Mouse (Mus musculus) CH12.LX (cell line): Measurements from ENCODE around the gene Rrp12. TPM values are rescaled to one million over a fixed set of nuclear protein-coding genes. Genes with fewer than 3 reads are reported as not detected.
A peak's percentile ranks its signal among the peaks of the same experiment; 100 is the strongest.

ENCODE experiments used
- DNase-seq: peaks from one replicate; pipeline ENCODE4 v3.0.0-alpha.2; 2013; ENCODE audit errors: extremely low read depth
- H3K27ac ChIP-seq: 2 replicates; pipeline ENCODE4 v1.5.1; 2012; ENCODE audit warnings: low read depth, mild to moderate bottlenecking, control low read depth, moderate library complexity; ENCODE audit not compliant: insufficient read depth
- H3K27me3 ChIP-seq: replicated peaks from 2 replicates; pipeline ENCODE3; 2012; ENCODE audit warnings: inconsistent platforms
- H3K36me3 ChIP-seq, 2 experiments: replicated peaks in 1 of 2; 2 replicates each; pipeline versions ENCODE3 to v1.6.1; 2012; ENCODE audit warnings: inconsistent platforms in 1 of 2, low read length in 1 of 2, mild to moderate bottlenecking in 1 of 2, mixed read lengths in 1 of 2, moderate library complexity in 1 of 2; ENCODE audit not compliant: control insufficient read depth in 1 of 2, insufficient read depth in 1 of 2
- H3K4me1 ChIP-seq, 2 experiments: 2 replicates each; pipeline ENCODE4 v1.6.1; 2012; ENCODE audit warnings: inconsistent platforms in 1 of 2, moderate library complexity in 1 of 2; ENCODE audit not compliant: insufficient read depth in 2 of 2, control insufficient read depth in 1 of 2
- H3K4me2 ChIP-seq: 2 replicates; pipeline ENCODE4 v1.6.1; 2012; ENCODE audit warnings: low read depth, mild to moderate bottlenecking, control low read depth; ENCODE audit not compliant: poor library complexity, insufficient read depth, severe bottlenecking
- H3K4me3 ChIP-seq, 3 experiments: fragments of 150-350 bp in 1 of 3; sonication (generic) in 1 of 3; replicated peaks in 1 of 3; 2 replicates each; pipeline versions ENCODE3 to v1.5.1; 2011 to 2012; ENCODE audit warnings: low read depth in 2 of 3, low read length in 2 of 3, mild to moderate bottlenecking in 2 of 3, moderate library complexity in 2 of 3, control low read depth in 1 of 3, improper control_type of control experiment in 1 of 3, inconsistent platforms in 1 of 3, mixed read lengths in 1 of 3; ENCODE audit not compliant: poor library complexity in 1 of 3
- H3K79me2 ChIP-seq: replicated peaks from 2 replicates; pipeline ENCODE4 v1.6.1; 2012; ENCODE audit warnings: mild to moderate bottlenecking, moderate library complexity; ENCODE audit not compliant: control insufficient read depth, poor library complexity, insufficient read depth, severe bottlenecking; ENCODE audit errors: extremely low read depth
- H3K9ac ChIP-seq: 2 replicates; pipeline ENCODE4 v1.6.1; 2012; ENCODE audit warnings: low read depth, mild to moderate bottlenecking, control low read depth, moderate library complexity; ENCODE audit not compliant: insufficient read depth
- H3K9me3 ChIP-seq: replicated peaks from 2 replicates; pipeline ENCODE3; 2012; ENCODE audit warnings: low read length, inconsistent platforms, mixed read lengths
- BHLHE40 ChIP-seq: IDR thresholded peaks from 2 replicates; pipeline ENCODE4 v1.6.1; 2011; ENCODE audit warnings: mild to moderate bottlenecking, low read depth, low read length, improper control_type of control experiment
- CHD1 ChIP-seq: IDR thresholded peaks from 2 replicates; pipeline ENCODE4 v1.6.1; 2012; ENCODE audit warnings: low read depth, low read length, improper control_type of control experiment, inconsistent platforms
- CTCF ChIP-seq, 2 experiments: IDR thresholded peaks in 1 of 2; conservative IDR thresholded peaks in 1 of 2; 2 replicates each; pipeline ENCODE4 v1.5.1; 2011 to 2012; ENCODE audit warnings: low read depth in 2 of 2, low read length in 2 of 2, improper control_type of control experiment in 1 of 2, inconsistent platforms in 1 of 2, mild to moderate bottlenecking in 1 of 2, moderate library complexity in 1 of 2
- EP300 ChIP-seq: IDR thresholded peaks from 2 replicates; pipeline ENCODE4 v1.6.1; 2011; ENCODE audit warnings: low read length, improper control_type of control experiment
- GABPA ChIP-seq: IDR thresholded peaks from 2 replicates; pipeline ENCODE4 v1.6.1; 2012; ENCODE audit warnings: low read depth, low read length, improper control_type of control experiment, inconsistent platforms; ENCODE audit not compliant: insufficient replicate concordance
- IRF4 ChIP-seq: IDR thresholded peaks from 2 replicates; pipeline ENCODE4 v1.6.1; 2014; ENCODE audit warnings: low read depth, mild to moderate bottlenecking, inconsistent platforms, low read length, improper control_type of control experiment
- JUND ChIP-seq: conservative IDR thresholded peaks from 2 replicates; pipeline ENCODE4 v1.6.1; 2011; ENCODE audit warnings: low read depth, low read length, improper control_type of control experiment
- KAT2A ChIP-seq: IDR thresholded peaks from 2 replicates; pipeline ENCODE4 v1.6.1; 2012; ENCODE audit warnings: low read length, improper control_type of control experiment, inconsistent platforms; ENCODE audit not compliant: insufficient replicate concordance
- MYC ChIP-seq: IDR thresholded peaks from 2 replicates; pipeline ENCODE4 v1.6.1; 2011; ENCODE audit warnings: low read depth, mild to moderate bottlenecking, improper control_type of control experiment, low read length
- NELFE ChIP-seq: IDR thresholded peaks from 2 replicates; pipeline ENCODE4 v1.6.1; 2011; ENCODE audit warnings: low read depth, low read length, improper control_type of control experiment
- PAX5 ChIP-seq: IDR thresholded peaks from 2 replicates; pipeline ENCODE4 v1.6.1; 2012; ENCODE audit warnings: low read length, inconsistent platforms, mixed read lengths
- POLR2AphosphoS2 ChIP-seq: IDR thresholded peaks from 2 replicates; pipeline ENCODE4 v1.6.1; 2011; ENCODE audit warnings: low read depth, low read length, improper control_type of control experiment
- RAD21 ChIP-seq: IDR thresholded peaks from 2 replicates; pipeline ENCODE4 v1.6.1; 2011; ENCODE audit warnings: low read depth, mild to moderate bottlenecking, low read length, improper control_type of control experiment, moderate library complexity
- RCOR1 ChIP-seq: conservative IDR thresholded peaks from 2 replicates; pipeline ENCODE4 v1.6.1; 2012; ENCODE audit warnings: low read depth, mild to moderate bottlenecking, inconsistent platforms, low read length, improper control_type of control experiment
- SIN3A ChIP-seq: IDR thresholded peaks from 2 replicates; pipeline ENCODE4 v1.6.1; 2012; ENCODE audit warnings: low read length, improper control_type of control experiment, inconsistent platforms
- TBP ChIP-seq: conservative IDR thresholded peaks from 2 replicates; pipeline ENCODE4 v1.6.1; 2011; ENCODE audit warnings: low read depth, low read length, improper control_type of control experiment
- TCF12 ChIP-seq: IDR thresholded peaks from 2 replicates; pipeline ENCODE4 v1.6.1; 2014; ENCODE audit warnings: low read depth, mild to moderate bottlenecking, inconsistent platforms, low read length, improper control_type of control experiment
- USF1 ChIP-seq: IDR thresholded peaks from 2 replicates; pipeline ENCODE4 v1.6.1; 2014; ENCODE audit warnings: low read depth, mild to moderate bottlenecking, inconsistent platforms, low read length, improper control_type of control experiment
- USF2 ChIP-seq: conservative IDR thresholded peaks from 2 replicates; pipeline ENCODE4 v1.6.1; 2011; ENCODE audit warnings: low read depth, low read length, improper control_type of control experiment
- ZKSCAN1 ChIP-seq: IDR thresholded peaks from 2 replicates; pipeline ENCODE4 v1.6.1; 2012; ENCODE audit warnings: low read depth, inconsistent platforms, low read length, improper control_type of control experiment, borderline replicate concordance
- ZNF384 ChIP-seq: IDR thresholded peaks from 2 replicates; pipeline ENCODE4 v1.6.1; 2012; ENCODE audit warnings: low read depth, low read length, improper control_type of control experiment, inconsistent platforms
- dilution Hi-C: fragments of 300-500 bp; cut with MboI; formaldehyde crosslinking; loops from 2 replicates; pipeline ENCODE4 v1.14.3; 2020; ENCODE audit warnings: low sequenced_read_pairs; ENCODE audit not compliant: extremely low pct_unique_long_range_greater_than_20kb, extremely low pct_ligation_motif_present
- in situ Hi-C: fragments of 300-500 bp; cut with MboI; formaldehyde crosslinking; loops from 3 replicates; pipeline ENCODE4 v1.14.3; 2019; ENCODE audit warnings: low sequenced_read_pairs, low pct_ligation_motif_present, low pct_unique_long_range_greater_than_20kb, mixed read lengths
- polyA plus RNA-seq: library from polyadenylated mRNA; unstranded; fragments of >175 nt; gene quantifications from 2 replicates; pipeline ENCODE4 v1.2.1, GENCODE M21; 2012; ENCODE audit warnings: low read depth; ENCODE audit not compliant: insufficient read length
- total RNA-seq, 2 experiments: library from RNA; depleted of rRNA; stranded (reverse); fragments of 300-350 nt in 1 of 2; fragments of >200 nt in 1 of 2; gene quantifications; 2 replicates each; pipeline ENCODE4 v1.2.3; 2012 to 2014

Gene Rrp12
- total and polyA plus RNA-seq, 3 experiments, result 20.1 to 64.3 (median 42.5) TPM

DNA sequence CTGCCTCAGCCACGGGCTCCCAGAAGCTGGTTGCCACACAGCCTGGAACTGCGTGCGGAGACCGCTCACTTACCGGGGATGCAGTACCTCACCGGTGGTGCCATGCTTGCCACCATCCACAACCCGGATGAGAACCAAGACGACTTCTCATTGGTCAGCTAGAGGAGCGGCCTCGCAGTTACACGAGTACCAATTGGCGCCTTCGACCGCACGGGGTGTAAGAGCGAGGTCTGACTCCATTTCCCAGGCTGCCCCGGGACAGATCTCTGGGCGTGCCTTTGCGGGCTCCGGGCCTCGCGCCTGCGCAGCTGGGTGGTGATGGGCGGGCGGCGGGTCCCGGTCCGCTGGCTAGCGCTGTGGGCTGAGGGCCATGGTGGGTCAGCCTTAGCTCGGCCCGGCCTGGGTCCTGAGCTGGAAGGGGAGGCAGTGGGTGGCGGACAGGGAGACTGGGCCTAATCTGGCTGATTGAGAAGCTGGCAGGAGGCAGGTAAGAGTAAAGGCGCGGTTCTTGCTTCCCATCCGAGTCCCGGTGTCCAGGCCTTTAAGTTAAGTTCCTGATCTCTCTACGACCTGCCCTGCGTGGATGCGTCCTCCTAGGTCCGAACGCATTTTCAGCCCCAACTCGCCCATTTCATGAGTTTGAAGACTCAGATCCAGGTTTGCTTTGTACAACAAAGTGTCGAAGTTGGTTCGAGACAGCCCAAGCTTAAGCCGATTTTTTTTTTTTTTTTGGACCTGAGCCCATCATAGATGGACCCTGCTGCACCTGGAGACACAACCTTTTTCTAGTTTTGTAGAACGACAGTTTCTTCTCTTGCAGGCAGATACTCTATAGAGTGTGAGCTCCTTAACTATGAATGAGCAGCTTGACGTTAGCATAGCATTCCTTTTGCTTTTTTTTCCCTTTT, 37.5 kb upstream of the Rrp12 start, which contains the start of the genes Exosc1 and Zdhhc16 (continued):
- TF ChIP-seq TCF12 (peak; percentile 76; the same call in 1 of the 2 replicates), POLR2AphosphoS2 (no peak), JUND (no peak), NELFE (peak; percentile 89), EP300 (no peak), PAX5 (no peak), SIN3A (peak; percentile 84), CTCF (conservative IDR thresholded peaks at IDR 0.05 in 1 of 2, IDR thresholded peaks at IDR 0.05 in 1 of 2; ENCODE audit: low read depth in 2 of 2, low read length in 2 of 2) (no peak), TBP (peak; percentile 83; the same call in 1 of the 2 replicates), IRF4 (no peak; the same call in 1 of the 2 replicates), MYC (peak; percentile 99), CHD1 (no peak), GABPA (peak; percentile 44; the same call in 1 of the 2 replicates), ZKSCAN1 (no peak), KAT2A (peak; percentile 97), RCOR1 (no peak), RAD21 (no peak), USF2 (no peak)

DNA sequence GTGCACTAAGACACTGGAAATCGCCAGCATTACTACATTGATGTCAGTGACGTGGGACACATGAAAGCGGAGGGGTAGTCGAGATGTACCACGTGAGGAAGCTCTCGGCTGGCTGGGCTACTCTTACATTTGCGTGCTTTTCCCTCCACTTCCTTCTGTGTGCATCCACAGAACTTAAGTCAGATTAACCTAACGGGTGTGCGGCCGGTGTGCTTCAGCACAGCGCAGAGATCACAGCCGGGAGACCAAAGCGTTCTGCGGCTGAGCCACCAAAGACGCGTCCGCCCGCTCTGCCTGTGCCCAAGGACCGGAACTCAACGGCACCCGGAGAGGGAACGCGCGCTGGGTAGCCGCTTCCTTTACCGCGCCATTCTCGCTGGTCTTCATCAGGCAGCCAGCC, 36.7 kb upstream of the Rrp12 start:
- TF ChIP-seq USF1 (peak; percentile 46; the same call in 1 of the 2 replicates), BHLHE40 (peak; percentile 40; the same call in 1 of the 2 replicates), MYC (0 out of 2 replicates have a peak, but pooled peaks have one; percentile 56), USF2 (peak; percentile 26), SIN3A (peak; percentile 7; the same call in 1 of the 2 replicates), ZNF384 (no peak), ZKSCAN1 (no peak)
- H3K4me3 ChIP-seq, result peak overlapping the region; percentile 96 to 99 (median 98)
- H3K27me3 ChIP-seq, result no peaks in the 10 kb centered on the region
- dilution Hi-C loops, result no loop called here
- H3K9ac ChIP-seq, result peak overlapping the region; percentile 73
- H3K4me1 ChIP-seq, result peaks cover 8 to 36% of the 10 kb centered on the region in 2 experiments; a peak in 3 of 4 replicates
- H3K79me2 ChIP-seq, result peaks cover 61% of the 10 kb centered on the region
- in situ Hi-C loops, result loop anchor here (5.0 kb wide), 1 partner anchor 55 kb away; no protein-coding TSS in a partner anchor
- peak; percentile 58 for DNase-seq
- H3K9me3 ChIP-seq, result no peaks in the 10 kb centered on the region
- peaks cover 29 to 59% of the 10 kb centered on the region in 2 experiments for H3K36me3 ChIP-seq
- peak overlapping the region; percentile 65 for H3K4me2 ChIP-seq
- H3K27ac ChIP-seq, result peak overlapping the region; percentile 61
